Mouse (Mus musculus): Measurements from ENCODE around the gene Pygb.

Gene Pygb

DNA sequence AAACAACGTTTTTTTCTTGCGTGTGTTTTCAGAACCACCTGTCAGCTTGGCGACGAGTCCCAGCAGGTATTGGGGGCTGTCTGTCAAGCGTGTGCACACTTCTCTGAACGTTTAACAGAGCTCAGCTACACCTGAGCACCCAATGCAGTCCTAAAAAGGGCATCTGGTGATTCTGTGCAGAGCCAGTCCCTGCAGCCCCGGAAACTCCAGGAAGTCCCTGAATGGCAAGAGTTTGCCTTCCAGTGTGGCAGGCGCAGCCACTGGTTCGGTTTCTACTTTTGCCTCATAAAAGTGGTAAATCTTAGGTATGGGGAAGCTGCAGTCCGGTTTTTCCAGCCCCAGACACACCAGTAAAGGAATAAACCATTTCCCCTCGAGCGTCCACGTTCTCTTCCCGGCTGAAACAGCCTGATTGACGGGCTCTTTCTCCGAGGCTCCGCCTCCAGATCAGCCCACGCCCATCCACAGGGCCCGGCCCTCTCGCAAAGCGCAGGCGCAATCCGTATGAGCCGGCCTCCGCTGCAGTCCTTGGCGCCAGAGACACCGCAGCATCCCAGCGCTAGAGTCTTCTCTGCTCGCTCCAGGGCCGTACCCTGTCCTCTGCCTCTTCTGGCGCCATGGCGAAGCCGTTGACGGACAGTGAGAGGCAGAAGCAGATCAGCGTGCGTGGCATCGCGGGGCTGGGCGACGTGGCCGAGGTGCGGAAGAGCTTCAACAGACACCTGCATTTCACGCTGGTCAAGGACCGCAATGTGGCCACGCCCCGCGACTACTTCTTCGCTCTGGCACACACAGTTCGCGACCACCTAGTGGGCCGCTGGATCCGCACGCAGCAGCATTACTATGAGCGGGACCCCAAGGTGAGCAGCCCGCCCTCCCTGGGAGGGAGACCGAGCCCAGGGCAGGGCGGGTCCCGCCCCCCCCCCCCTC is at the start of gene Pygb:
Gene Pygb, plus strand, starts transcription at position 485 of the 930 bp plus-strand sequence.
- CTCF ChIA-PET, result no interaction called here
- POLR2A ChIA-PET, result interaction anchor here in 3 of 4 experiments (0.5 to 2.7 kb wide), 12 partner anchors 9 to 329 kb away, joined by 3 to 7 read pairs (median 3); partner anchors contain the start of genes Abhd12 (in 1 of the 3), Entpd6 (in 1 of the 3), Gins1 (in 1 of the 3) and Nanp (in 1 of the 3)

- ChIA-PET POLR2A (interaction anchor here in 3 of 4 experiments (0.7 to 3.0 kb wide), 8 partner anchors 10 to 557 kb away, joined by 3 to 18 read pairs (median 4); partner anchors contain the start of genes Entpd6 (in 2 of the 3), Abhd12 (in 1 of the 3), Acss1 (in 1 of the 3) and Gm14139 (in 1 of the 3)), CTCF (interaction anchor here in 1 of 4 experiments (3.8 kb wide), 1 partner anchor 10 kb away, joined by 22 read pairs; the partner anchor contains the start of gene Entpd6)
These were observed 48.7 kb upstream of the Pygb start for GRCm38 (mm10) chr2:150737881-150738280.

- ChIA-PET CTCF (interaction anchor here in 2 of 4 experiments (1.5 to 1.8 kb wide), 3 partner anchors 9 to 62 kb away, joined by 4 to 5 read pairs (median 5); partner anchors contain the start of gene Entpd6 (in 1 of the 2)), POLR2A (interaction anchor here in 2 of 4 experiments (0.6 to 1.4 kb wide), 2 partner anchors 40 to 291 kb away, joined by 4 to 9 read pairs; no protein-coding TSS in a partner anchor)
These were observed 46.2 kb upstream of the Pygb start for GRCm38 (mm10) chr2:150740145-150740841.

DNA sequence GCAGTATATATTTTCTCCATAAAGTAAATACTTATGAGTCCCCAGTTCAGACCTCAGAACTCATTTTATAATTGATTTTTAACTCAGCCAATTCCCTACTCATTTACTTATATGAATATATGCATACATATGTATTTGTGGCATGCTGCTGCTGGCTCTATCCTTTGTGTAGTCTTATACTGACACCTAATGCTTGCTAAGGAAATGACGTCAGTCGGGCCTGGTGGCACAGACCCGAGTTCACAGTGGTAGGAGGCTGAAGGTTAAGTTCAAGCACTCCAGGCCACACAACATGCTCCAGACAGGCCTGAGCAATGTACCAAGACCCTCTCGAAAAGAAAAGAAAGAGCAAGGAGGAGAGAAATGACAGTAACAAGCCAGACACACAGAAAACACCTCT is 45.1 kb upstream of the Pygb start:
- ChIA-PET CTCF (interaction anchor here in 3 of 4 experiments (0.6 to 1.8 kb wide), 3 partner anchors 20 to 63 kb away, joined by 4 to 6 read pairs (median 4); no protein-coding TSS in a partner anchor), POLR2A (interaction anchor here in 1 of 4 experiments (1.4 kb wide), 1 partner anchor 39 kb away, joined by 4 read pairs; no protein-coding TSS in a partner anchor)

- CTCF ChIA-PET, result interaction anchor here in 1 of 4 experiments (1.9 kb wide), 1 partner anchor 66 kb away, joined by 10 read pairs; no protein-coding TSS in a partner anchor
- POLR2A ChIA-PET, result interaction anchor here in 1 of 4 experiments (1.0 to 1.3 kb wide), 2 partner anchors 9 to 136 kb away, joined by 3 to 5 read pairs; partner anchors contain the start of gene Apmap
These were observed 41.5 kb upstream of the Pygb start for GRCm38 (mm10) chr2:150745016-150745415.

GRCm38 (mm10) chr2:150748854-150749253 is 37.7 kb upstream of the Pygb start, which contains the start of gene Entpd6:
TSS of gene Entpd6 (plus strand) at chr2:150749042.
- ChIA-PET POLR2A (interaction anchor here (0.6 to 3.4 kb wide), 40 partner anchors 11 to 438 kb away, joined by 3 to 20 read pairs (median 4); partner anchors contain the start of genes Acss1 (in 2 of the 4), Abhd12 (in 1 of the 4), Nanp (in 1 of the 4) and Ninl (in 1 of the 4)), CTCF (interaction anchor here (0.5 to 3.2 kb wide), 32 partner anchors 9 to 438 kb away, joined by 3 to 34 read pairs (median 4); partner anchors contain the start of genes Nanp (in 1 of the 4), Ninl (in 1 of the 4) and Vsx1 (in 1 of the 4))

DNA sequence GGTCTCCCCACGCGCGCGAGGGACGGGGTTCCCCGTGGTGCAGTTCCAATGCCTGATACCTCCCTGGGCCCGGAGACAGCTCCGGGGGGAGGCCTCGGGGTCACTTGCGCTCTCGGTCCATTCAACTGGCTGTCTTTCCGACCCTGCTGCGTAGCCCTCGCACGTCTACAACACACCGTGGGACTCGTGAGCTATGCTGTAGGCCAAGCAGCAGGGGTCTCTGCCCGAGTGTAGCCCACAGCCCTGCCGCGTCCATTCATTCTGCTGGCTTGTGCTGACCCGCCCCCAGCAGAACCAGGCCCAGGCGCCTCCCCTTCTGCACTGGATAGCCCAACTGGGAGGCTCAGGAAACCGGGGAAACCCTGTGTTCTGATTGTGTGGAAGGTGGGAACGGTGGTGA is 37.3 kb upstream of the Pygb start:
- ChIA-PET CTCF (interaction anchor here (0.5 to 3.2 kb wide), 31 partner anchors 9 to 438 kb away, joined by 3 to 34 read pairs (median 4); partner anchors contain the start of genes Nanp (in 1 of the 4), Ninl (in 1 of the 4) and Vsx1 (in 1 of the 4)), POLR2A (interaction anchor here (0.6 to 3.4 kb wide), 40 partner anchors 10 to 438 kb away, joined by 3 to 20 read pairs (median 4); partner anchors contain the start of genes Acss1 (in 2 of the 4), Abhd12 (in 1 of the 4), Nanp (in 1 of the 4) and Ninl (in 1 of the 4))

GRCm38 (mm10) chr2:150750129-150750979 is 36.2 kb upstream of the Pygb start:
- POLR2A ChIA-PET, result interaction anchor here in 3 of 4 experiments (0.6 to 3.4 kb wide), 13 partner anchors 9 to 259 kb away, joined by 3 to 18 read pairs (median 7); partner anchors contain the start of gene Acss1 (in 2 of the 3)
- CTCF ChIA-PET, result interaction anchor here (0.6 to 3.2 kb wide), 11 partner anchors 10 to 1094 kb away, joined by 3 to 34 read pairs (median 5); partner anchors contain the start of genes Apmap (in 1 of the 4), Nanp (in 1 of the 4) and Ninl (in 1 of the 4)

DNA sequence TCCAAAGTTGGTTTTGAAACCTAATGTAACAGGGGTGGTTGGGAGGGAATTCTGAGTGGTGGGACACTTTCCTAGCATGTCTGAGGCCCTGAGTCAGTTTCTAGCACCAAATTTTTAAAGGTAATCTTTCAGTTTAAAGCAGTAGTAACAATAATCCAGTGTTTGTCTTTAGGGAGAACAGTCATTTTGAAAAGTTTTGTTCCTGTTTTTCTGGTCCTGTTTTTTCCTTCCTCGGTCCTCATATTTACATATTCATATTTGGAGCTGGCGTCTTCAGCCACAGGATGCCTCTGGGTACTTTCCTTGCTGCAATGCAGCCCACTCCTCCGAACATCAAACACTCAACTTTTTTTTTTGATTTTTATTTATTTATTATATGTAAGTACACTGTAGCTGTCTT is 31.5 kb upstream of the Pygb start:
- ChIA-PET CTCF (no interaction called here), POLR2A (no interaction called here)

- CTCF ChIA-PET, result interaction anchor here (0.6 to 3.9 kb wide), 26 partner anchors 9 to 278 kb away, joined by 3 to 34 read pairs (median 4); partner anchors contain the start of genes Entpd6 (in 4 of the 4), Abhd12 (in 1 of the 4), Apmap (in 1 of the 4) and Gins1 (in 1 of the 4)
- POLR2A ChIA-PET, result interaction anchor here in 3 of 4 experiments (0.5 to 3.6 kb wide), 14 partner anchors 9 to 473 kb away, joined by 3 to 18 read pairs (median 4); partner anchors contain the start of genes Entpd6 (in 2 of the 3), Abhd12 (in 1 of the 3), Acss1 (in 1 of the 3) and Pygb (in 1 of the 3)
These were observed 25.1 kb upstream of the Pygb start for GRCm38 (mm10) chr2:150761476-150761875.

DNA sequence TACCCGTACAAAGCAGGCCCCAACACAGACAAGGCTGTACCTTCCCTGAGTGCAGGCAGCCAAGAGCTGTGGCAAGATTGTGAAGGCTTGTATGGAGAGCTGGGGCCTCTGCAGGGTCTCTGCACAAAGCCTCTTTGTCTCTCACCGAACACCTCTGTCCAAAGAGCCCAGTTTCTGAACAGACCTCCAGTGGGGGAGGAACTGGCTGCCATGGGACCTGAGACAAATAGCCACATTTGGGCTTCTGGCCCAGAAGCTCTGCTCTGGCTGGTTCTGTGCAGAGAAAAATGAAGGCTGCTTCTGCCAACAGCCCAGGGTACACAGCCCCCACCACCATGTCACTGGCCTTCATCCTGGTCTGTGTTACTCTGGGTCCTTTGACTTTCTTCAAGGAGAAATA is 20.9 kb upstream of the Pygb start:
- ChIA-PET POLR2A (interaction anchor here in 1 of 4 experiments (0.6 kb wide), 1 partner anchor 778 kb away, joined by 4 read pairs; no protein-coding TSS in a partner anchor), CTCF (no interaction called here)

DNA sequence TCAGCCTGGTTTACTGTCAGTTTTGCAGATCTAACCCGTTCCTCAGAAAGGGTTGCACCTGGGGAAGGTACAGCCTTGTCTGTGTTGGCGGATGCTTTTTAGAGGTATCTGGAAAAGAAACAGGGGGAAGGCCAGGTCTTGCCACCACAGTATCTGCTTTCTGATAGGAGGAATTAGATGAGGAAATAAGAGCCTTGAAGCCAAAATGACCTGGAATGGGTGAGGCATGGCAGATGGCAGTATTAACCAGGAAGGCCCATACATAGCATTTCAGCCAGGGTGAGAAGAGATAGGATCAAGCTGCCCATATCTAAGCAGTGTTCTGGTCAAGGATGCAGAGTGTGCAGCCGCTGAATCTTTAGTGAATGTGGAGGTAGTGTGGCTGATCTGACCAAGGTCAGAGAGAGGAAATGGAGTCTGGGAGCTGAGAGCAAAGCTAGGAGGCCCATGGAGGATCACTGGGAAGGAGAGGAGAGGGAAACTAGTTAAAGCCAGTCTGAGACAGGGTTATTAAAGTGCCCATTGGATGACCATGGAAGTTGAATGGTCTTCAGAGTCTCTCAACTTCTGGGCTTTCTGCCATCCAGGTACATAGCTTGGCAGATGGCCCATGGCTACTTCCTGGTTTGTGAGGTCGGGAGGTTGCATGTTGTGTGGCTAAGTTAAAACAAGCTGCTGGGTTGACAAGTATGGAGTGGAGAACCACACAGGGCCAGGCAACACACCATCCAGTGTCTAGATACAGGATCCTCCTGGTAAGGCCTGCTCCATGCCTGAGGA is 20.3 kb upstream of the Pygb start:
- ChIA-PET CTCF (no interaction called here), POLR2A (interaction anchor here in 2 of 4 experiments (0.7 to 1.3 kb wide), 2 partner anchors 11 to 138 kb away, joined by 3 to 4 read pairs; partner anchors contain the start of gene Abhd12 (in 1 of the 2))

GRCm38 (mm10) chr2:150768678-150769077 is 17.9 kb upstream of the Pygb start:
- POLR2A ChIA-PET, result no interaction called here
- CTCF ChIA-PET, result no interaction called here

DNA sequence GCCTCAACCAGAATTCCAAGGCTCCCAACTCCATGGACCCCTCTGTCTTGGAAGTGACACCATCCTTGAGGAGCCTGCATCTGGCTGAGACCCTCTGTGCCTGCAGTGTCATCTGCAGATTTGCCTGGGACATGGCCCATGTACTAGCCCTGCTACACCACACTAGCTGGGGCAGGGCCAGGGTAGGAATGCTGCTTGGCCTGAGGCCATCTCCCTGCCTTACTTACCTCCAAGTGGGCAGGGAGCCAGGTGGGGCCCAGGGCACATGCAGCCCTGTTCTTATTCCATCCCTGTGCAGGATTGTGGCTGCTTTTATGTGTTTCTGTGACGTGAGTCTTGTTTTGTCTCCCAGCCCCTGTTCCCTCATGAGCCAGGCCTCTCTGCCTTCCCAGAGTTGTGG is 15.8 kb upstream of the Pygb start:
- CTCF ChIA-PET, result no interaction called here
- POLR2A ChIA-PET, result interaction anchor here in 2 of 4 experiments (1.2 to 1.5 kb wide), 3 partner anchors 10 to 22 kb away, joined by 3 read pairs; partner anchors contain the start of gene Entpd6 (in 1 of the 2)

GRCm38 (mm10) chr2:150771169-150771568 is 15.4 kb upstream of the Pygb start:
- ChIA-PET CTCF (no interaction called here), POLR2A (interaction anchor here in 2 of 4 experiments (1.2 to 1.5 kb wide), 3 partner anchors 10 to 22 kb away, joined by 3 read pairs; partner anchors contain the start of gene Entpd6 (in 1 of the 2))

Data from embryonic stem cell, embryonic (primary cell).